Mouse (Mus musculus): ENCODE measurements around the gene Ceacam10. TPM values are rescaled to one million over a fixed set of nuclear protein-coding genes. Genes with fewer than 3 reads are reported as not detected.

The Ceacam10 gene
- total and polyA plus RNA-seq, 3 experiments, result 0.19 TPM; not detected in 2

GRCm38 (mm10) chr7:24771361-24771760 is 5.6 kb upstream of the Ceacam10 start:
- Histone ChIP-seq H3K4me1 (ENCODE audit: control insufficient read depth in 1 of 2, insufficient read depth in 2 of 2, low read length in 2 of 2) (peaks cover 0 to 4% of the 10 kb centered on the region in 2 experiments; a peak in 2 of 4 replicates), H3K9ac (ENCODE audit: control insufficient read depth, low read depth, low read length, poor library complexity, severe bottlenecking) (no peak overlapping the region), H3K27me3 (ENCODE audit: control insufficient read depth in 1 of 2, insufficient read depth in 2 of 2, low read length in 2 of 2) (no peaks in the 10 kb centered on the region), H3K27ac (ENCODE audit: control insufficient read depth, low read depth, low read length) (no peak overlapping the region), H3K36me3 (ENCODE audit: control insufficient read depth in 1 of 2, insufficient read depth in 2 of 2, low read length in 2 of 2) (no peaks in the 10 kb centered on the region), H3K79me2 (ENCODE audit: control insufficient read depth, insufficient read depth, low read length, poor library complexity) (no peaks in the 10 kb centered on the region), H3K9me3 (replicated peaks; ENCODE audit: insufficient read depth, low read length) (no peaks in the 10 kb centered on the region), H3K4me3 (ENCODE audit: control insufficient read depth in 1 of 2, insufficient read depth in 1 of 2, low read depth in 2 of 2, low read length in 2 of 2) (no peak overlapping the region)
- DNase-seq (ENCODE audit: low read depth, low spot score), result peak; percentile 16
- TF ChIP-seq POLR2AphosphoS2 (IDR thresholded peaks at IDR 0.05; ENCODE audit: low read length), result no peak
- TF ChIP-seq POLR2AphosphoS5 (IDR thresholded peaks at IDR 0.05; ENCODE audit: borderline replicate concordance, low read depth, low read length), result no peak
- TF ChIP-seq ZMIZ1 (IDR thresholded peaks at IDR 0.05; ENCODE audit: low read depth, low read length), result no peak
- no peak for TF ChIP-seq EP300 (IDR thresholded peaks at IDR 0.05; ENCODE audit: low read depth in 1 of 2, low read length in 2 of 2)
- TF ChIP-seq BHLHE40 (IDR thresholded peaks at IDR 0.05; ENCODE audit: borderline replicate concordance, low read depth, low read length), result no peak
- no peak for TF ChIP-seq MYB (IDR thresholded peaks at IDR 0.05; ENCODE audit: low read depth, low read length)

GRCm38 (mm10) chr7:24773942-24774535 is 3.0 kb upstream of the Ceacam10 start:
- H3K9ac ChIP-seq (ENCODE audit: control insufficient read depth, low read depth, low read length, poor library complexity, severe bottlenecking), result no peak overlapping the region
- no peaks in the 10 kb centered on the region for H3K79me2 ChIP-seq (ENCODE audit: control insufficient read depth, insufficient read depth, low read length, poor library complexity)
- H3K36me3 ChIP-seq (ENCODE audit: control insufficient read depth in 1 of 2, insufficient read depth in 2 of 2, low read length in 2 of 2), result no peaks in the 10 kb centered on the region
- H3K4me3 ChIP-seq (ENCODE audit: control insufficient read depth in 1 of 2, insufficient read depth in 1 of 2, low read depth in 2 of 2, low read length in 2 of 2), result no peak overlapping the region
- DNase-seq (ENCODE audit: low read depth, low spot score), result peak; percentile 61
- H3K4me1 ChIP-seq (ENCODE audit: control insufficient read depth in 1 of 2, insufficient read depth in 2 of 2, low read length in 2 of 2), result peaks cover 0 to 4% of the 10 kb centered on the region in 2 experiments; a peak in 2 of 4 replicates
- H3K9me3 ChIP-seq (replicated peaks; ENCODE audit: insufficient read depth, low read length), result no peaks in the 10 kb centered on the region
- H3K27me3 ChIP-seq (ENCODE audit: control insufficient read depth in 1 of 2, insufficient read depth in 2 of 2, low read length in 2 of 2), result no peaks in the 10 kb centered on the region
- no peak overlapping the region for H3K27ac ChIP-seq (ENCODE audit: control insufficient read depth, low read depth, low read length)
- TF ChIP-seq USF1 (IDR thresholded peaks at IDR 0.05; ENCODE audit: low read depth, low read length) (no peak), ZMIZ1 (IDR thresholded peaks at IDR 0.05; ENCODE audit: low read depth, low read length) (peak; percentile 95), MYC (IDR thresholded peaks at IDR 0.05; ENCODE audit: low read depth, low read length) (no peak), CHD1 (IDR thresholded peaks at IDR 0.05; ENCODE audit: low read depth, low read length) (no peak), GABPA (IDR thresholded peaks at IDR 0.05; ENCODE audit: low read depth, low read length) (no peak), EP300 (IDR thresholded peaks at IDR 0.05; ENCODE audit: low read depth in 1 of 2, low read length in 2 of 2) (no peak), SMC3 (IDR thresholded peaks at IDR 0.05; ENCODE audit: low read depth, low read length) (no peak), KAT2A (conservative IDR thresholded peaks at IDR 0.05; ENCODE audit: low read depth, low read length) (no peak), CTCF (IDR thresholded peaks at IDR 0.05 in 2 of 3, conservative IDR thresholded peaks at IDR 0.05 in 1 of 3; ENCODE audit: control insufficient read depth in 1 of 3, insufficient read depth in 1 of 3, low read depth in 2 of 3, low read length in 3 of 3, poor library complexity in 1 of 3, severe bottlenecking in 1 of 3) (no peak), ZNF384 (IDR thresholded peaks at IDR 0.05; ENCODE audit: low read depth, low read length) (no peak), TBP (IDR thresholded peaks at IDR 0.05; ENCODE audit: low read depth, low read length) (peak; percentile 95), MEF2A (IDR thresholded peaks at IDR 0.05; ENCODE audit: extremely low read depth, insufficient replicate concordance, low read depth, low read length, poor library complexity, severe bottlenecking) (no peak), MYB (IDR thresholded peaks at IDR 0.05; ENCODE audit: low read depth, low read length) (no peak; the same call in 1 of the 2 replicates), UBTF (IDR thresholded peaks at IDR 0.05; ENCODE audit: borderline replicate concordance, insufficient read depth, low read depth, low read length) (no peak), USF2 (IDR thresholded peaks at IDR 0.05; ENCODE audit: borderline replicate concordance in 1 of 2, insufficient read depth in 1 of 2, low read depth in 1 of 2, low read length in 2 of 2) (no peak), MAFK (IDR thresholded peaks at IDR 0.05; ENCODE audit: borderline replicate concordance, low read depth, low read length) (no peak), ELF1 (IDR thresholded peaks at IDR 0.05; ENCODE audit: low read depth, low read length) (no peak), TCF12 (IDR thresholded peaks at IDR 0.05; ENCODE audit: low read depth, low read length) (no peak), RCOR1 (IDR thresholded peaks at IDR 0.05; ENCODE audit: low read depth, low read length) (no peak), CHD2 (IDR thresholded peaks at IDR 0.05; ENCODE audit: low read length) (no peak), POLR2AphosphoS2 (IDR thresholded peaks at IDR 0.05; ENCODE audit: low read length) (no peak), GATA1 (IDR thresholded peaks at IDR 0.05; ENCODE audit: low read depth, low read length) (peak; percentile 50; the same call in 1 of the 2 replicates), RAD21 (IDR thresholded peaks at IDR 0.05; ENCODE audit: low read depth, low read length) (no peak), POLR2A (IDR thresholded peaks at IDR 0.05; ENCODE audit: control insufficient read depth in 1 of 2, insufficient read depth in 1 of 2, low read depth in 1 of 2, low read length in 2 of 2, poor library complexity in 1 of 2) (peak in 1 of 2 experiments; percentile 80; a peak in 2 of 4 replicates), TAL1 (IDR thresholded peaks at IDR 0.05; ENCODE audit: low read length) (no peak), ZC3H11A (IDR thresholded peaks at IDR 0.05; ENCODE audit: low read depth, low read length) (no peak), NRF1 (IDR thresholded peaks at IDR 0.05; ENCODE audit: insufficient read depth, low read depth, low read length, poor library complexity, severe bottlenecking) (no peak), E2F4 (IDR thresholded peaks at IDR 0.05; ENCODE audit: borderline replicate concordance, low read depth, low read length) (no peak)
